Mouse (Mus musculus) limb, embryonic 13.5 days (tissue): ENCODE measurements around the gene Iffo2. TPM values are rescaled to one million over a fixed set of nuclear protein-coding genes. Genes with fewer than 3 reads are reported as not detected.

Experiments
- ATAC-seq: fragments of 200-750 bp; cut with Nextera tagmentation; 2 replicates; pipeline ENCODE4 v1.8.0; 2017; ENCODE audit warnings: low read depth, moderate number of reproducible peaks, moderate TSS enrichment; ENCODE audit not compliant: low FRiP score
- H3K27ac ChIP-seq: fragments of 300-500 bp; sonication (generic); 2 replicates; pipeline ENCODE4 v1.5.1; 2015; ENCODE audit warnings: inconsistent platforms, mild to moderate bottlenecking, moderate library complexity
- H3K27me3 ChIP-seq: fragments of 300-500 bp; sonication (generic); 2 replicates; pipeline ENCODE4 v1.6.1; 2015; ENCODE audit warnings: mild to moderate bottlenecking, inconsistent platforms
- H3K36me3 ChIP-seq: fragments of 300-500 bp; sonication (generic); 2 replicates; pipeline ENCODE4 v1.6.1; 2015; ENCODE audit warnings: inconsistent platforms, mild to moderate bottlenecking, moderate library complexity
- H3K4me1 ChIP-seq: fragments of 300-500 bp; sonication (generic); 2 replicates; pipeline ENCODE4 v1.6.1; 2015; ENCODE audit warnings: inconsistent platforms
- H3K4me2 ChIP-seq: fragments of 300-500 bp; sonication (generic); replicated peaks from 2 replicates; pipeline ENCODE4 v1.6.1; 2015; ENCODE audit warnings: inconsistent platforms, mild to moderate bottlenecking, moderate library complexity
- H3K4me3 ChIP-seq: fragments of 300-500 bp; sonication (generic); 2 replicates; pipeline ENCODE4 v1.5.1; 2015; ENCODE audit warnings: moderate library complexity, mild to moderate bottlenecking, inconsistent platforms
- H3K9ac ChIP-seq: fragments of 300-500 bp; sonication (generic); 2 replicates; pipeline ENCODE4 v1.6.1; 2015; ENCODE audit warnings: mild to moderate bottlenecking, inconsistent platforms
- H3K9me3 ChIP-seq: fragments of 300-500 bp; sonication (generic); 2 replicates; pipeline ENCODE4 v1.6.1; 2016; ENCODE audit warnings: inconsistent platforms
- WGBS: fragments of 180-500 bp; shearing (Covaris S2); methylation state at CpG from one replicate; pipeline ENCODE4 v1.1.7; 2015; 5-methylcytosine and 5-hydroxymethylcytosine counted together
- microRNA-seq: library from miRNA; unstranded; fragments of <30 nt; microRNA quantifications from one replicate; pipeline ENCODE4, GENCODE M21; 2016
- polyA plus RNA-seq: library from polyadenylated mRNA; unstranded; fragments of >200 nt; fragmentation: Nextera tagmentation; extraction: Ambion mirVana; gene quantifications from 2 replicates; pipeline ENCODE4 v1.2.1, GENCODE M21; 2015

Iffo2 gene
- polyA plus RNA-seq, 1 experiment from 2014 or later = 4.6 TPM

GRCm38 (mm10) chr4:139667632-139668031, 137.3 kb downstream of the Iffo2 start:
- Histone ChIP-seq H3K27ac (no peak overlapping the region), H3K4me1 (no peaks in the 10 kb centered on the region), H3K36me3 (no peaks in the 10 kb centered on the region), H3K9me3 (no peaks in the 10 kb centered on the region), H3K4me3 (no peak overlapping the region), H3K4me2 (no peak overlapping the region), H3K27me3 (0 out of 2 replicates have a peak, but pooled peaks cover 4% of the 10 kb centered on the region), H3K9ac (no peak overlapping the region)
- ATAC-seq = no peak
- 73% methylated on average over 6 of the region's 6 CpGs for WGBS

GRCm38 (mm10) chr4:139669847-139670246, 139.5 kb downstream of the Iffo2 start:
- Histone ChIP-seq H3K27me3 (peaks cover 19% of the 10 kb centered on the region), H3K4me2 (no peak overlapping the region), H3K4me3 (no peak overlapping the region), H3K9me3 (no peaks in the 10 kb centered on the region), H3K27ac (no peak overlapping the region), H3K9ac (no peak overlapping the region), H3K36me3 (no peaks in the 10 kb centered on the region), H3K4me1 (no peaks in the 10 kb centered on the region)
- WGBS = 26% methylated on average over 6 of the region's 6 CpGs
- ATAC-seq = no peak

Small RNAs within 50 kb of the gene (microRNA-seq; reads per million reads assigned to microRNA genes)
- gene Gm25571 = not detected
- gene Mir7020 = not detected

Other genes starting within 250 kb of the Iffo2 start
- gene Pqlc2, start 219.8 kb upstream of the Iffo2 start, polyA plus RNA-seq = 16.9 and 18.0 TPM in 2 replicates
- 120 and 124 TPM in 2 replicates for gene Akr7a5, start 219.8 kb upstream of the Iffo2 start, polyA plus RNA-seq
- 118 and 119 TPM in 2 replicates for gene Mrto4, start 178.0 kb upstream of the Iffo2 start, polyA plus RNA-seq
- gene Emc1, start 178.0 kb upstream of the Iffo2 start, polyA plus RNA-seq = 22.8 and 28.0 TPM in 2 replicates
- 75.6 and 78.3 TPM in 2 replicates for gene Ubr4, start 177.9 kb upstream of the Iffo2 start, polyA plus RNA-seq
- gene Gm21969, start 72.6 kb downstream of the Iffo2 start, polyA plus RNA-seq = not detected in 2 replicates
- 24.7 and 25.9 TPM in 2 replicates for gene Aldh4a1, start 92.3 kb downstream of the Iffo2 start, polyA plus RNA-seq
- gene Tas1r2, start 123.0 kb downstream of the Iffo2 start, polyA plus RNA-seq = not detected in 2 replicates